Mouse (Mus musculus) testis, postnatal 14 days (tissue): ENCODE measurements around the gene Spata3.

Experiments used
- DNase-seq: peaks from one replicate; pipeline ENCODE4 v3.0.0; 2021; ENCODE audit warnings: low spot score

Spata3 gene

DNA sequence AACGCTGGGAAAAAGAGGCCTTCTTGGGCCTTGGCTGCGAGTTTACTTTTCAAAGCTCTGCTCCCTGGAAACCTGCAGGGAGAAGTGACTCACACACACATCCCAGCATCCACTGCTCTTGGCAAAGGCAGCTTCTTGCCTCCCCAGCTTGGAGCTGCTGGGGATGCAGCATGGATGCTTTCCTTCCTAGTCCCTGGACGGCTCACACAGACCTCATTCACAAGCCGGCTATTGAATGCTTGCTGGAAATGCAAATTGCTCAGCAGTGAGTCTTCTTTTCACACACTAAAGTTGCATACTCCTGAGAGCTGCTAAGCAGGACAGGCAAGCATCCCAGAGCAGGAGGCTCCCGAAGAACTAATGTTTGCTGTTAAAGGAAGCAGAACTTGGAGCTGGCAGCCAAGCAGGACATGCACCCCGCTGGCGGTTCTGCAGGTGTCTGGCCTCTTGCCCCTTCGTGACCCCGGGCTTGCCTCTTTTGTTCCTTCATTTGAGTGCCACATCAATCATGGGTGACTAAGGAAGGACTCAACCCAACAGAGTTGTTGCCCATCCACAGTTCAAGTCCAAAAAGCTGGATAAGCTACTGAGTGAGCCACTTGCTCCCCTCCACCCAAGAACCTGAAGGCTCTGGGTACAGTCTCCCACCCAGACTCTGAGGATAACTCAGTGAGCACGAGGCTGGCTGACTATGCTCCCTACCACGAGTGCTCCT, 15.8 kb downstream of the Spata3 start:
- DNase-seq, result no peak

GRCm38 (mm10) chr1:86038191-86038951, 21.8 kb downstream of the Spata3 start:
- no peak for DNase-seq

- DNase-seq, result no peak
Observed at GRCm38 (mm10) chr1:86040131-86040530, 23.5 kb downstream of the Spata3 start.

GRCm38 (mm10) chr1:86040817-86041216, 24.2 kb downstream of the Spata3 start:
- no peak for DNase-seq

- no peak for DNase-seq
Observed at GRCm38 (mm10) chr1:86045056-86045455, 28.4 kb downstream of the Spata3 start.

- DNase-seq, result peak; percentile 30
Observed at GRCm38 (mm10) chr1:86045848-86046805, 29.5 kb downstream of the Spata3 start, which contains the start of gene 2810459M11Rik. TSS of gene 2810459M11Rik (plus strand) at chr1:86045863.

DNA sequence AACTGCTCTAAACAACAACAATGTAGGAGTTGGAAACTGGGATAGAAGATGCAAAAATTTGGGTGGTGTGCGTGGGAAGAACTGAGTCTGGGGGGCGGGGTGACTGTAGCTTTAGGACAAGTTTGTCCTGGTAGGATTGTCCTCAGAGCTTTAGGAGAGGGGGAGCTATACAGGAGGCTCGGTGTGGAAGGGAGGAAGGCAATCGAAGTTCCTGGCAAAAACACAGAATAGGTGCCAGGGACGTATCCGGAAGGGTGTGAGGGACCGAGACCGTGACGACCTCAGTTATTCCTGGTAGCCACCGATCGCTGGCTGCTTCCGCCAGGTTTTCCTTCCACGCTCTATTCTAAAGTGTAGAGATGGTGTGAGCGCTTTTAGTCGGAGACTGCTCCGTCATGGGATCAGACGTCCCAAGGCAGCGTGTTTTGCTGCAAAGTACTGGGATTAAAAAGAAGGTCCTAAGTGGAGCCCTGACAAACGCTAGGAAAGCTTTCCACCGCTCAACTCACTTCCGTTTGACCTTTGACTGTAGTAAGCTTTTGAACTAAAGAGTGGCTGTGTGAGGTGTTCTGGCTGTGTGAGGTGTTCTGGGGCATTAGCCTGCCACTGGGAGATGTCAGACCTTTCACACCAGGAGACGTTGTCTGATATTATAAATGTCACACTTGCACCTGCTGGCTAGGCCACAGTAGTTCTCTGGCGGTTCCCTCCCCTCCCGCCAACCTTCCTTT, 30.4 kb downstream of the Spata3 start:
- DNase-seq, result no peak

DNA sequence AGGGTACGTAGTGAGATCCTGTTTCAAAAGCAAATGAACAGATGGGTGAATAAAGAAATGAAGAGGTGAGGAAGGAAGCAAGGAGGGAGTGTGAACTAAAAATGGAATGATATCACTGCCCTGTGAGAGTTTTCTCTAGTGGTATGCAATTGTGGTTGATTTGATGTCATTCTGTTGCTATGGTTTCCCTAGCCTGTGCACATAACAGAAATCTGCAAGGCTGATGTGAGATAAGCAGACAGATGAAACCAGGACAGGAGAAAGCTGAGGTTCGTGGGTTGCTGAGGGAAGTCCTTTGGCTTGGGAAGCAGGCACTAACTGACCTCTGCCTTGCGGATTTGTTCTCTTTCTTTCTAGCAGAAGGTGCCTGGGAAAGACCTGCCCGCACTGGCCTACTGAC, 31.6 kb downstream of the Spata3 start:
- no peak for DNase-seq

DNA sequence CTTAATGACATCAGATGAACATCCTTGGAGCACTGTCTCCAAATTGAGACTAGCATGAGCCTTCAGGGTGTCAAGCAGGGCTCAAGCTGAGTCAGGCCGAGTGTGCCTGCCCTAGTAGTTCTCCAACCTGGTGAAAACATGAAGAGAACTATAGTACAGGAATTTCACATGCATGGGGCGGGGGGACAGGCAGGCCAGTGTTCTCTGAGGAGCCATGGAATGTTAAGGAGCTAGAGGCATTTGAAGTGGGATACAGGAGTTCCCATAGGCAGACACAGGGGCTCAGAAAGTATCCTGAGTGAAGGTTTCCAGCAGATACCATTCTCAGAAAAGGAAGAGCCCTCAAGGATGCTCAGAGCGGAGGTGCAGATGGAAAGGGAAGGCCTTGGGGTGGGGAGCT, 32.1 kb downstream of the Spata3 start:
- no peak for DNase-seq

GRCm38 (mm10) chr1:86053198-86053921, 36.7 kb downstream of the Spata3 start:
- DNase-seq, result no peak

- no peak for DNase-seq
Observed at GRCm38 (mm10) chr1:86054943-86055342, 38.3 kb downstream of the Spata3 start.

DNA sequence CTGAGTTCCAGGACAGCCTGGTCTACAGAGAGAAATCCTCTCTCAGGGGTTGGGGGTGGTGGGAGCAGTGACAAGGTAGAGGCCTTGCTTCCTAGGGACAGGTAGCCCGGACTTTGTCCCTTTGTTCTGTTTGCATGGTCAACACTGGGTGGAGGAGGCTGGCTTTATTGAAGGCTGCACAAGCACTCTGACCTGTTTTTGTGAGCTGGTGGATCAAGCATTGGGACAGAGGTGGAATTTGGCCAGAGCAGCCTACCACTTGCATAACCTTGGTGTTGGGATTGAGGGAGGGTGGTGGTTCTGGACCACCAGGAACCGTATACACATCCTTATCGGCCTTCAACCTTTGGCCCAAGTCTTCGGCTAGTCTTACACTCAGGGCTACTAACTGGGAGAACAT, 39.7 kb downstream of the Spata3 start:
- DNase-seq, result no peak

DNA sequence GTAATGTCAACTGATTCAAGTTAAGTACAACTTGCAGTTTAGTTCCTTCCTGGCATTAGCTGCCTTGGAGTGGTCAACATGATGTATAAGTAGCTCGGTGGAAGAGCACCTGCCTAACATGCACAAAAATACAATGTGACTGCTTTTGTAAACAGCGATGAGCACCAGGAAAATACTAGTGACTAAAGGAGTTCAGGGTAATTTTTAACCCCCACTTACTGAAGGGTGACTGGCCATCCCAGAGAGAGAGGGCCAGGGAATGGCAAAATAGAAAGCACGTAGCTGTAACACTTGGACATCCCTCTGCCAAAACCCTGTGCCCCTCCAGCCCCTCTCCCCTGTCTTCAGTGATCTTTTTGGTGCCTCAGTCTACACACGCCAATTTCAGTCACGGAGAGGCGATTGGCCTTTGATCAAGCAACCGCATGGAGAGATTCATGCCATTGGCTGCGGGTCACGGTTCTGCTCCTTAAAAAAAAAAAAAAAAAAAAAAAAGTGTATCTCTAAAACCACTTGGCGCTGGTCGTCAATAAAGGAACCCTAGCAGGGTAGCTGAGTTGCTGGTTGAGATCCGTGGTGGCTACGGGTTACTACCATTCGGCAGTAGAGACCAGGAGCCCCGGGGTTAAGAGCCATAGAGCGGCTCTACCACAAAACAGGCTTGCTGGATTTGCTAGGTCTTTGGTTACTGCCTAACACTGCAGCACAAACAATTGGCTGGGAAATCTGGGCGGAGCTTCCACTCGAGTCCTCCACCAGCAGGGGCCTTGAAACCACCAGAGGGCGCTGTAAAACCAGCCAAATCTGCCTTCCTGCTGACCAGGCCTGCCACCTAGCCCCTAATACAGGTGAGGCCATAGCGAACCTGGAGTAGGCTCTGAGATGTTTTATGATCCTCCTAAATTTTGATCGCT, 42.5 kb downstream of the Spata3 start:
- DNase-seq, result peak; percentile 88

- no peak for DNase-seq
Observed at GRCm38 (mm10) chr1:86062523-86062922, 45.9 kb downstream of the Spata3 start.

DNA sequence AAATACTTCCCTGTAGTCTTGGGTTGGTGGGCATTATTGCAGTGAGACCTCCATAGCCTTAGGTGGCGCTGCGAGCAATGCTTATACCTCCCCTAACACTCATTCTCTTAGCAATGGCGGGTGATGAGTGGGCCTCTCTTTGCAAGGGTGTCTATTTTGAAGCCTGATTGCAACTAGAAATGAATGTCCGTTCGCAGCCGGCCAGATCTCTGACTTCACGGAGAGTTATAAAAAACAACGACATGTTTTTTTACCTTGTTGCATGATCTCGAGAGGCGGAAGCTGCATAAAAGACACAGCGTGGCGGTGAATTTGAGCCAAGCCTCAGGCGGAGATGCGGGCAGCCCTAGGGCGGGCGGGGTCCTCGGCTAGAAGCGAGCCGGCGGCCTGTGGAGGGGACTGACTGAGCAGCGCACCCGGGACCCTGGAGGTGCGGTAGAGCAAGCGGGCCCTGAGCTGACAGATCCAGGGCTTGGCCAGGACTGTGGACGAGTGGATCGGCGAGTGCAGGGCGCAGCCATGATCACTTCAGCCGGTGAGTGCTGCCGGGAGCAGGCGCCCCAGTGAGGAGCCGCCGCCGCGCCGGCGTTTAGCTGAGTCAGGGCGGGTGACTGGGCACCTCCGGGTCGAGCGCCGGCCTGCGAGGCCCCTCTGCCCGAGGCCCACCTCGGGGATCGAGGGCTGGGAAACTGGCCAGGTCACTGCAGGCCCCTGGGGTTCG, 47.8 kb downstream of the Spata3 start, which contains the start of gene Psmd1:
TSS of gene Psmd1 (plus strand) at position 117 of the 721 bp plus-strand sequence.
- peak; percentile 90 for DNase-seq

GRCm38 (mm10) chr1:86076565-86076964, 59.9 kb downstream of the Spata3 start:
- no peak for DNase-seq
